Mouse (Mus musculus) gastrocnemius, postnatal 4 days (tissue): ENCODE results near the gene Trp53rkb. TPM values are rescaled to one million over a fixed set of nuclear protein-coding genes. Genes with fewer than 3 reads are reported as not detected.

ENCODE experiments used
- DNase-seq, 2 experiments: peaks; one replicate each; pipeline ENCODE4 v3.0.0; 2021 to 2022; ENCODE audit warnings: low spot score in 2 of 2, mixed read lengths in 2 of 2
- total RNA-seq, 2 experiments: library from RNA; stranded (reverse); gene quantifications; 2 replicates each; pipeline ENCODE4 v1.2.3; 2021

The Trp53rkb gene
- total RNA-seq, 2 experiments from 2014 or later = 4.3 to 4.8 TPM

GRCm38 (mm10) chr2:166828306-166828705, 36.0 kb downstream of the Trp53rkb start:
- no peak for DNase-seq

GRCm38 (mm10) chr2:166830350-166830749, 38.0 kb downstream of the Trp53rkb start:
- DNase-seq = no peak

GRCm38 (mm10) chr2:166834091-166834490, 41.8 kb downstream of the Trp53rkb start:
- no peak for DNase-seq

- no peak for DNase-seq
Measured at GRCm38 (mm10) chr2:166834796-166835195, 42.5 kb downstream of the Trp53rkb start.

GRCm38 (mm10) chr2:166835581-166835980, 43.2 kb downstream of the Trp53rkb start:
- DNase-seq = no peak

GRCm38 (mm10) chr2:166841813-166842212, 49.5 kb downstream of the Trp53rkb start:
- no peak for DNase-seq

Other genes starting within 250 kb of the Trp53rkb start
- gene Prex1, start 78.7 kb upstream of the Trp53rkb start, total RNA-seq = 10 to 100 TPM; 18.2 to 19.4 TPM
- 10 to 100 TPM; 22.4 to 24.8 TPM for gene Arfgef2, start 13.1 kb downstream of the Trp53rkb start, total RNA-seq
- gene Cse1l, start 113.5 kb downstream of the Trp53rkb start, total RNA-seq = 10 to 100 TPM; 52.9 to 53.8 TPM
- 10 to 100 TPM; 63.1 to 64.5 TPM for gene Stau1, start 203.8 kb downstream of the Trp53rkb start, total RNA-seq
- 10 to 100 TPM; 19.1 to 22.9 TPM for gene Ddx27, start 222.7 kb downstream of the Trp53rkb start, total RNA-seq